Mouse (Mus musculus) neutrophil, adult 5-6 weeks (primary cell): Measurements from ENCODE around the gene Sprr2h. TPM values are rescaled to one million over a fixed set of nuclear protein-coding genes. Genes with fewer than 3 reads are reported as not detected.

ENCODE experiments used
- ATAC-seq: fragments of 151-379, 151-347 bp; 2 replicates; pipeline ENCODE4 v1.8.0; 2017; ENCODE audit warnings: mild to moderate bottlenecking, moderate TSS enrichment; ENCODE audit not compliant: insufficient number of reproducible peaks, poor library complexity, low FRiP score, severe bottlenecking; ENCODE audit errors: extremely low read depth
- total RNA-seq: library from RNA; stranded (forward); fragments of 200-1000 nt; gene quantifications from 2 replicates; pipeline ENCODE4 v1.2.3, GENCODE M21; 2017

Gene Sprr2h
- not detected in 2 replicates for total RNA-seq

DNA sequence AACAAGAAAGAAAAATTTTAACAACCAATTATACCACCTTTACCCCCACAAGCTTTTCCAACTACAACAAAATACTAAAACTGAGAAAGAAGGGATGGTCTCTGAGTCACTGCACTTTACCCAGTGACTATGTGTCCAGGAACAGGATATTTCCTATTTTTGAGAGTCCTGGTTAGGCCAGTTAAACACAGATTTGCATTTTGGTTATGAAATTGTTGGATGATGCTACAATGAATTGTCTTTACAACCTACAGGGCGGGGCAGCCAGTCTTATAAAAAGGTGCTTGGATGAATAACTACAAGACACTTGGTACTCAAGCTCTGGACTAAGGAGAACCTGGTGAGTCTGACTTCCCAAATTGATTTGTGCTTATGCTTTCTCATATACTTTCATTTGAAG, at the start of gene Sprr2h:
Sprr2h (plus strand) TSS at position 301 of the 400 bp plus-strand sequence.
- no peak for ATAC-seq

DNA sequence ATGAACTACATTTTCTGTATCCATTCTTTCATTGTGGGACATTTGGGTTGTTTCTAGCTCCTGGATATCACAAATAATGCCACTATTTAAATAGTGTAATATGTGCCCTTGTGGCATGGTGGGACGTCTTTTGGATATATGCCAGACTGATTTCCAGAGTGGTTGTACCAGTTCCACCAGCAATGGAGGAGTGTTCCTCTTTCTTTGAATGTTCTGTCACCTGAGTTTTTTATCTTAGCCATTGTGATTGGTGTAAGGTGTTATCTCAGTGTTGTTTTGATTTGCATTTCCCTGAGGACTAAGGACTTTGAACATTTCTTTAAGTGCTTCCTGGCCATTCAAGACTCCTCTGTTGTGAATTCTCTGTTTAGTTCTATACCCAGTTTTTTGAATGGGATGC, 49.2 kb upstream of the Sprr2h start:
- no peak for ATAC-seq

DNA sequence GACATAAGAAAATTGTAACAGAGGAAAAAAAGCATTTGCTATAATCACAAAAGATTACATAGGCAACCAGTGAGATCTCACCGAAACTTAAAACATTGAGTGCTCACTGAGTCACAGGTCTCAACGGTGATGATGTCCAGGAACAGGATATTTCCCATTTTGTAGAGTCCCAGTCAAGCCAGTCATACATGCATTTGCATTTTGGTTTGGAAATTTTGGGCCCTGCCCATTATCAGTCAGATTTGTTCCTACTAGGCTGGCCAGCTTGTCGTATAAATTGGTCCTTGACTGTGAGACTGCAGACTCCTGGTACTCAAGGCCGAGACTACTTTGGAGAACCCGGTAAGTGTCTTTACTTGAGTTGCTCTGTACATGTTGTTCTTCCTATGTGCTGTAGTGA, 46.6 kb upstream of the Sprr2h start, which contains the start of gene Sprr2d:
Sprr2d (plus strand) TSS at position 301 of the 400 bp plus-strand sequence.
- ATAC-seq: no peak

DNA sequence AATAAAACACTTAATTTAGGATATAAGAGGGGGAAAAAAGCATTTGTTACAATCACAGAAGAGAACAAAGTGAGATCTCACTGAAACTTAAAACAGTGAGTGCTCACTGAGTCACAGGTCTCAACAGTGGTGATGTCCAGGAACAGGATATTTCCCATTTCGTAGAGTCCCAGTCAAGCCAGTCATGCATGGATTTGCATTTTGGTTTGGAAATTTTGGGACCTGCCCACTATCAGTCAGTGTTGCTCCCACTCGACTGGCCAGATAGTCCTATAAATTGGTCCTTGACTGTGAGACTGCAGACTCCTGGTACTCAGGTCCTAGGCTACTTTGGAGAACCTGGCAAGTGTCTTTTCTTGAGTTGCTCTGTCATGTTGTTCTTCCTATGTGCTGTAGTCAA, 33.6 kb upstream of the Sprr2h start, which contains the start of gene Sprr2e:
Sprr2e (plus strand) TSS at position 301 of the 400 bp plus-strand sequence.
- ATAC-seq: no peak

DNA sequence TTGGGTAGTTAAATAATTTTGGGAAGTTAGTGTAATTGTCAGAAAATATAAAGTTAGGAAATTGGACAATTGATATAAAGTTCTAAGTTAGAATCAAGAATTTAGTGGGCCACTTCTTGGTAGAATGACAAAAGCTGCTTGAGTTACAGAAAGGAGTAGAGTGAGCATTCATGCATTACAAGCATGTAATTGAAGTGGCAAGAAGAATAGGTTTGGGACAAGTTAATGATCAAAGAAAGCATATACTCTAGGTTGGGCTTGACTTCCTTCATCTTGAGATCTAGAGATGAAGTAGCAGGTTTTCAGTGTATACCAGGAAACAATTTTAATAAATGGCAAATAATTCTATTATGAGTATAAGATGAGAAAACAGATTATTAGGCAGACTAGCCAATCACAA, 23.9 kb upstream of the Sprr2h start:
- ATAC-seq: no peak

DNA sequence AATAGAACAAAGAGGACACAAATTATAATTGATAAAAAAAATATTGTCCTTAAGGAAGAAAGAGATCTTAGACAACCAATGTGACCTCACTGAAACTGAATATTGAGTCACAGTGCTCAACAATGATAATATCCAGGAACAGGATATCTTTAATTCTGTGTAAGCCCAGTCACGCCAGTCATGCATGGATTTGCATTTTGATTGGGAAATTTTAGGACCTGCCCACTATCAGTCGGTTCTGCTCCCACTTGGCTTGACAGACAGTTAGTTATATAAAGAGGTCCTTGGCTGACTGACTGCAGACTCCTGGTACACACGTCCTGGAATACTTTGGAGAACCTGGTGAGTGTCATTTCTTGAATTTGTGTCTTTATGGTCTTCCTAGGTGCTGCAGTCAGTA, 20.6 kb upstream of the Sprr2h start, which contains the start of gene Sprr2f:
Sprr2f (plus strand) TSS at position 301 of the 400 bp plus-strand sequence.
- no peak for ATAC-seq

DNA sequence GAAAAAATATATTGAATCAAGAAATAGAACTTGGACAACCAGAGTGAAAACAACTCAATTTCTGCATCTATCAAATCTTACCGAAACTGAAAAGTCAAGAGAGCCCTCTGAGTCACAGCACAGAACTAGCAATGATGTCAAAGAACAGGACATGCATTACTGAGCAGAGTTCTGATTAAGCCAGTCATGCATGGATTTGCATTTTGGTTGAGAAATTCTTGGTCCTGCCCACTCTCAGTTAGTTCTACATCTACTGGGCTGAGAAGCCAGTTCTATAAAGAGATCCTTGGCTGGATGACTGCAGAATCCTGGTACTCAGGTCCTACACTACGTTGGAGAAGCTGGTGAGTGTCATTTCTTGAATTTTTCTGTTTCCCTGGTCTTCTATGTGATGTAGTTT, 11.9 kb upstream of the Sprr2h start:
- no peak for ATAC-seq

DNA sequence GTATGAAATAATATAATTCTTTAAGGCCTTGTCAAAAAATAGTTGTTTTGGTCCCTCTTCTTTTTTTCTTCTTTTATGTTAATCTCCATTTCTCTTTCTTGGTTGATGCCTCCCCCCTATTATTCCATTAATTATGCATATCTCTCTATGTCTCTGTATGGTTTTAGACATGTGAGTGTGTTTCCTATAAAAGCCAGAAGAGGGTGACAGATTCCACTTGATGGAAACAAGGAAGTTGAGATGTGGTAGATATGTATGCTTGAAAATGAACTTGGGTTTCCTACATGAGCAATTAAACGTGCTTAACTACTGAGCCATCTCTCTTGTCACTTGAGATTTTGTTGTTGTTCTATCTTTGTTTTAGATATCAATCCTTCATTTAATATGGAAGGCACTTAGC, 8.8 kb downstream of the Sprr2h start:
- no peak for ATAC-seq

DNA sequence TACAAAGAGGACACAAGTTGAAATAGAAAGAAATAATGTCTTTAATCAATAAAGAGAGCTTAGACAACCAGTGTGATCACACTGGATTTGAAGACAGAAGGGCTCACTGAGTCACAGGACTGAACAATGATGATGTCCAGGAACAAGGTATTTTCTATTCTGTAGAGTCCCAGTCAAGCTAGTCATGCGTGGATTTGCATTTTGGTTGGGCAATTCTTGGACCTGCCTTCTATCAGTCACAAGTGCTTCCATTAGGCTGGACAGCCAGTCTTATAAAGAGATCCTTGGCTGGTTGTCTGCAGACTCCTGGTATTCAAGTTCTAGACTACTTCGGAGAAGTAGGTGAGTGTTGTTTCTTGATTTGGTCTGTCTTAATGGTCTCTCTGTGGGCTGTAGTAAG, 22.2 kb downstream of the Sprr2h start, which contains the start of gene Sprr2i:
Sprr2i (plus strand) TSS at position 301 of the 400 bp plus-strand sequence.
- ATAC-seq: no peak

DNA sequence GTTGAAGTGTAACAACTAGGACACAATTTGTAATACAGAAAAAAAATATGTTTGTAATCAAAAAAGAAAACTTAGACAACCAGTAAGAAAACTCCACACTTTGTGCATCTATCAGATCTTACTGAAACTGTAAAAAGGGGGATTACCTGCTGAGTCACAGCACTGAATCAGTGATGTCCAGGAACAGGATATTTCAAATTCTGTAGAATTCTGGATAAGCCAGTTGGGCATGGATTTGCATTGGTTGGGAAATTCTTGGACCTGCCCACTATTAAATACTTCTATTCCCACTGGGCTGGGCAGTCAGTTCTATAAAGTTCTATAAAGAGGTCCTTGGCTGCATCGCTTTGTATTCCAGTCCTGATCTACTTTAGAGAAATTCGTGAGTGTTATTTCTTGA, 32.3 kb downstream of the Sprr2h start, which contains the start of gene Sprr2j-ps:
Sprr2j-ps (plus strand) TSS at position 301 of the 400 bp plus-strand sequence.
- ATAC-seq: no peak

DNA sequence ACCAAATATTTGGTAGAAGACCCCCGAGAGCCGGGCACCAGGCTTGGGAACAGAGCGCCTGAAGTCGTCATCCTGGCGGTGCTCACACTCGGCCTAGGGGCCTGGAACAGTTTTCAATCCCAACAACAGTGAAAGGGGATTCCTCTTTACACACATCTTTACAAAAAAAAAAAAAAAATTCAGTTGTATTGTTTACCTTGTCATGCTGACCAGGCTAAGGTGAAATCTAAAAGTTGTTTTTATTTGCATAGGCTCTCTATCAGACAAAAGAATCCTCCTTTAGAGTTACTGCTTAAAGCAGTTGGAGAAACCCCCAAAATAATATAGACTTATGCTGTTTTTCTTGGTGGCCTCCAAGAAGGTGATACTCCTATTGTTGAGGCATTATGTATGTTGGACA, 43.8 kb downstream of the Sprr2h start, which contains the start of gene Gm9774:
Gm9774 (minus strand) TSS at position 101 of the 400 bp plus-strand sequence.
- ATAC-seq: no peak

DNA sequence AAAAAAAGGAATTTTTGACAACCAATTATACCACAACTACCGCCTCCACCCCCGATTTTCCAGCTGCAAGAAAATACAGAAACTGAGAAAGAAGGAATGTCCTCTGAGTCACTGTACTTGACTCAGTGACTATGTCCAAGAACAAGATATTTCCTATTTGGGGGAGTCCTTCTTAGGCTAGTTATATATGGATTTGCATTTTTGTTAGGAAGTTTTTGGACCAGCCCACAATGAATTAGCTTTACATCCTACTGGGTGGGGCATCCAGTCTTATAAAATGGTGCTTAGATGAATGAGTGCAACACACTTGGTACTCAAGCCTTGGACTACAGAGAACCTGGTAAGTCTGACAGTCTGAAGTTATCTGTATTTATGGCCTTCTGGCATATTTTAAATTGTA, 46.8 kb downstream of the Sprr2h start, which contains the start of gene Sprr2k:
Sprr2k (plus strand) TSS at position 301 of the 400 bp plus-strand sequence.
- ATAC-seq: no peak

Other genes starting within 250 kb of the Sprr2h start
- not detected in 2 replicates for gene Lelp1, start 242.9 kb upstream of the Sprr2h start, total RNA-seq
- not detected in 2 replicates for gene Sprr2a1, start 169.9 kb upstream of the Sprr2h start, total RNA-seq
- gene Sprr2a2, start 169.8 kb upstream of the Sprr2h start, total RNA-seq: 0.12 TPM in 1 of 2 replicates, not detected in the other
- not detected in 2 replicates for gene Sprr2a3, start 100.3 kb upstream of the Sprr2h start, total RNA-seq
- gene Sprr2b, start 69.1 kb upstream of the Sprr2h start, total RNA-seq: not detected in 2 replicates
- not detected in 2 replicates for gene Sprr2d, start 46.5 kb upstream of the Sprr2h start, total RNA-seq
- not detected in 2 replicates for gene Sprr2e, start 33.5 kb upstream of the Sprr2h start, total RNA-seq
- not detected in 2 replicates for gene Sprr2f, start 20.5 kb upstream of the Sprr2h start, total RNA-seq
- gene Sprr2i, start 22.3 kb downstream of the Sprr2h start, total RNA-seq: not detected in 2 replicates
- not detected in 2 replicates for gene Sprr2j-ps, start 32.4 kb downstream of the Sprr2h start, total RNA-seq
- 2.1 and 3.1 TPM in 2 replicates for gene Gm9774, start 43.7 kb downstream of the Sprr2h start, total RNA-seq
- not detected in 2 replicates for gene Sprr2k, start 46.9 kb downstream of the Sprr2h start, total RNA-seq
- not detected in 2 replicates for gene Sprr1b, start 53.1 kb downstream of the Sprr2h start, total RNA-seq
- not detected in 2 replicates for gene Sprr3, start 73.0 kb downstream of the Sprr2h start, total RNA-seq
- gene Sprr1a, start 100.2 kb downstream of the Sprr2h start, total RNA-seq: not detected in 2 replicates
- not detected in 2 replicates for gene Sprr4, start 114.8 kb downstream of the Sprr2h start, total RNA-seq
- gene 2310046K23Rik, start 148.8 kb downstream of the Sprr2h start, total RNA-seq: 0.98 TPM in 1 of 2 replicates, not detected in the other
- gene Ivl, start 188.1 kb downstream of the Sprr2h start, total RNA-seq: not detected in 2 replicates
- not detected in 2 replicates for gene Smcp, start 203.3 kb downstream of the Sprr2h start, total RNA-seq
- gene 2210017I01Rik, start 221.8 kb downstream of the Sprr2h start, total RNA-seq: not detected in 2 replicates
- gene Lce6a, start 236.0 kb downstream of the Sprr2h start, total RNA-seq: not detected in 2 replicates